Mouse (Mus musculus) ES-Bruce4 (cell line): ENCODE results near the gene Sgcb.

ENCODE experiments used
- CTCF ChIP-seq: IDR thresholded peaks from one replicate; pipeline ENCODE4 v1.8.1; 2011; ENCODE audit warnings: low read depth, low read length
- POLR2A ChIP-seq: IDR thresholded peaks from one replicate; pipeline ENCODE4 v1.8.1; 2011; ENCODE audit warnings: low read length; ENCODE audit not compliant: insufficient read depth

GRCm38 (mm10) chr5:73627559-73627958 is 20.0 kb downstream of the Sgcb start:
- TF ChIP-seq CTCF (no peak), POLR2A (no peak)
